Mouse (Mus musculus) G1E (cell line): ENCODE measurements around the gene Large2.

ENCODE experiments used
- CTCF ChIP-seq: IDR thresholded peaks from 2 replicates; pipeline ENCODE4 v1.5.1; 2012; ENCODE audit warnings: low read depth, low read length, inconsistent platforms, mixed read lengths
- GATA1 ChIP-seq: IDR thresholded peaks from 2 replicates; pipeline ENCODE4 v1.6.1; 2012; ENCODE audit warnings: borderline replicate concordance, low read length, inconsistent platforms, mixed read lengths
- GATA2 ChIP-seq: IDR thresholded peaks from 2 replicates; pipeline ENCODE4 v1.6.1; 2012; ENCODE audit warnings: low read depth, low read length, inconsistent platforms, borderline replicate concordance
- POLR2AphosphoS5 ChIP-seq: IDR thresholded peaks from 2 replicates; pipeline ENCODE4 v1.6.1; 2012; ENCODE audit warnings: low read depth, low read length, inconsistent platforms; ENCODE audit not compliant: insufficient replicate concordance
- TAL1 ChIP-seq: conservative IDR thresholded peaks from 2 replicates; pipeline ENCODE4 v1.6.1; 2012; ENCODE audit warnings: low read depth, low read length, inconsistent platforms, mixed read lengths

- TF ChIP-seq CTCF (no peak), GATA1 (no peak), POLR2AphosphoS5 (no peak), TAL1 (no peak), GATA2 (no peak)
Measured at GRCm38 (mm10) chr2:92408309-92409045, 33.8 kb upstream of the Large2 start.
